Mouse (Mus musculus) stomach, embryonic 15.5 days (tissue): ENCODE results near the gene Thtpa. TPM values are rescaled to one million over a fixed set of nuclear protein-coding genes. Genes with fewer than 3 reads are reported as not detected.

Source experiments
- ATAC-seq: fragments of 200-750 bp; cut with Nextera tagmentation; 2 replicates; pipeline ENCODE4 v1.8.0; 2017; ENCODE audit warnings: low read depth, moderate number of reproducible peaks, moderate TSS enrichment; ENCODE audit not compliant: insufficient read depth, low FRiP score
- H3K27ac ChIP-seq: fragments of 300-500 bp; sonication (generic); 2 replicates; pipeline ENCODE4 v1.5.1; 2015; ENCODE audit warnings: mild to moderate bottlenecking, inconsistent platforms
- H3K27me3 ChIP-seq: fragments of 300-500 bp; sonication (generic); replicated peaks from 2 replicates; pipeline ENCODE4 v1.6.1; 2015; ENCODE audit warnings: inconsistent platforms
- H3K36me3 ChIP-seq: fragments of 300-500 bp; sonication (generic); 2 replicates; pipeline ENCODE4 v1.6.1; 2015; ENCODE audit warnings: inconsistent platforms
- H3K4me1 ChIP-seq: fragments of 300-500 bp; sonication (generic); 2 replicates; pipeline ENCODE4 v1.6.1; 2015; ENCODE audit warnings: inconsistent platforms
- H3K4me2 ChIP-seq: fragments of 300-500 bp; sonication (generic); 2 replicates; pipeline ENCODE4 v1.6.1; 2015; ENCODE audit warnings: mild to moderate bottlenecking, inconsistent platforms
- H3K4me3 ChIP-seq: fragments of 300-500 bp; sonication (generic); replicated peaks from 2 replicates; pipeline ENCODE4 v1.5.1; 2015; ENCODE audit warnings: inconsistent platforms
- H3K9ac ChIP-seq: fragments of 300-500 bp; sonication (generic); 2 replicates; pipeline ENCODE4 v1.6.1; 2015; ENCODE audit warnings: inconsistent platforms
- H3K9me3 ChIP-seq: fragments of 300-500 bp; sonication (generic); 2 replicates; pipeline ENCODE4 v1.6.1; 2016; ENCODE audit warnings: inconsistent platforms
- WGBS: fragments of 180-500 bp; shearing (Covaris S2); methylation state at CpG from one replicate; pipeline ENCODE4 v1.1.7; 2015; 5-methylcytosine and 5-hydroxymethylcytosine counted together
- polyA plus RNA-seq: library from polyadenylated mRNA; unstranded; fragments of >200 nt; fragmentation: Nextera tagmentation; extraction: Ambion mirVana; gene quantifications from 2 replicates; pipeline ENCODE4 v1.2.1, GENCODE M21; 2015

Thtpa gene
- polyA plus RNA-seq, 1 experiment from 2014 or later: 19.4 TPM

DNA sequence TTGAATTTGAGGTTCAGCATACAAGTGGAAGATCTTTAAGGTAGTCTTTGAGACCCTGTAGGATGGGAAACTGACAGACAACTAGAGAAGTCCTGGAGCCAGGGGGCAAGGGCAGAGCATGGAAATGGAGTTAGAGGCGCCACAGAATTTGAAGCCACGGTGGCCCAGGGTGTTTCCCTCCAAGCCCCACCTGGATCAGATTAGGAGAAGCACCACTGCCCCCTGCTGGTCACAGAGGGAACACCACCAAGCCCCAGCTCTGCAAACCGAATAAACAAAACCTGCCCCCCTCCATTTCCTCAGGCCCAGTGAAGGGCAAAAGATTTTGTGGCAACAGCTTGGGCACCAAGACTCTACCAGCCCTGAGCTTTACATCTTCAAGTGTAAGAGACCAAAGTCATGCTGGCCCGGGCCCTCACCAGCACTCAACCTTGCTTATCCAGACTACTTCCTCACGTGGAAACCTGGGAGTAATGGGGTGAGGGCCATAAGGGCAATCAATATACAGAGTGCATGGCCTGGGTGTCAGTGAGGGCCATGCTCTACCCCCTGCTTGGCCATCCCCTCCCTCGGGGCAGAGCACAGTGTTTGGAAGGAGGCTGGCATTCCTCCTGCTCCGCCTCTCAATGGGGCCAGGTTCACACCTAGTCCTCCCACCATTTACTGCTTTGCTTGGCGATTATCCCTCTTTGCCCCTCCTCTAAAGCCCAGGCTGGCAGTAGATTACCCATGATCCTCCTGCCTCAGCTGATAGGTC is 15.2 kb upstream of the Thtpa start:
- Histone ChIP-seq H3K9me3 (no peaks in the 10 kb centered on the region), H3K36me3 (no peaks in the 10 kb centered on the region), H3K9ac (no peak overlapping the region), H3K27me3 (no peaks in the 10 kb centered on the region), H3K4me3 (no peak overlapping the region), H3K4me2 (peak overlapping the region; percentile 40), H3K4me1 (peaks cover 17% of the 10 kb centered on the region), H3K27ac (no peak overlapping the region)
- WGBS: 21% methylated on average over 8 of the region's 8 CpGs
- ATAC-seq: 0 out of 2 replicates have a peak, but pooled peaks have one; percentile 28

DNA sequence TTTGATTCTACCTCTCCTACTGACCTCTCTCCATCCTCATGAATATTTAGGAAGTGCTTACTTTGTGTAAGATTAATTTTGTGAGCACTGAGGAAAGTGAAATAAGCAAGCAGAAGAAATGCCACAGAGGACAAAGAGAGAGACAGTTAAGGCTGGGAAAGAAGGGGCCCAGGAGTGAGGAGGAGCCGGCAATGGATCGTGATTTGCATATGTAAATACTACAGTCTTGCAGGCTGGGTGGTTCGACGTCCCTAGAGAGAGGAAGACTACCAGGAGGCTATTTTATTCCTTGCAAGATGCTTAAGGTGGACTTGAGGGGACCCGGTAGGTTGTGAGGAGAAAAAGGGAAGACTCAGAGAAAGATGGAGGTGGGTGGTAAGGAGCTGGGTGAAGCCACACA is 13.5 kb upstream of the Thtpa start:
- Histone ChIP-seq H3K27ac (no peak overlapping the region), H3K9ac (no peak overlapping the region), H3K4me2 (no peak overlapping the region), H3K4me1 (peaks cover 17% of the 10 kb centered on the region), H3K4me3 (no peak overlapping the region), H3K27me3 (no peaks in the 10 kb centered on the region), H3K9me3 (no peaks in the 10 kb centered on the region), H3K36me3 (no peaks in the 10 kb centered on the region)
- WGBS: 42% methylated on average over 5 of the region's 5 CpGs
- no peak for ATAC-seq

DNA sequence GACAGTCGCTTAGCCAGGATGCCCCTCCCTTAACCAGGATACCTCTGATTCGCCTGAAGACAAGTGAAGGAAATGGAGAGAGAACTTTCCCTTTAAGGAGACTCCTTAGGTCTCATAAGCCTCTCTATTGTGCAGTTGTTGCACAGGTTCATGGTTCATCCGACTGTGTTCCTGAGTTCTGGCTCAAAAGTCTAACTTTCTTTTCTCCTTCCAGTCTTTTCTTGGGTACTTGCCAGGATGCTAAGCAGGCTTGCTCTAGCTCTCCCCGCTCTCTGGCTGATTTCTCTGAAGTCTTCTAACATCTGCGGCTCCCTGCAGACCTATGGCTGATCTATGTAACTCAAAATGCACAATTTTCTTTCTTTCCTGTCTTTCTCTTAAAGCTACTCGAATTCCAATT is 11.1 kb upstream of the Thtpa start:
- Histone ChIP-seq H3K36me3 (no peaks in the 10 kb centered on the region), H3K4me1 (peaks cover 12% of the 10 kb centered on the region), H3K27me3 (no peaks in the 10 kb centered on the region), H3K9me3 (no peaks in the 10 kb centered on the region), H3K9ac (no peak overlapping the region), H3K27ac (0 out of 2 replicates have a peak overlapping the region, but pooled peaks have one; percentile 21), H3K4me3 (no peak overlapping the region), H3K4me2 (no peak overlapping the region)
- no peak for ATAC-seq
- 57% methylated on average over 6 of the region's 6 CpGs for WGBS

DNA sequence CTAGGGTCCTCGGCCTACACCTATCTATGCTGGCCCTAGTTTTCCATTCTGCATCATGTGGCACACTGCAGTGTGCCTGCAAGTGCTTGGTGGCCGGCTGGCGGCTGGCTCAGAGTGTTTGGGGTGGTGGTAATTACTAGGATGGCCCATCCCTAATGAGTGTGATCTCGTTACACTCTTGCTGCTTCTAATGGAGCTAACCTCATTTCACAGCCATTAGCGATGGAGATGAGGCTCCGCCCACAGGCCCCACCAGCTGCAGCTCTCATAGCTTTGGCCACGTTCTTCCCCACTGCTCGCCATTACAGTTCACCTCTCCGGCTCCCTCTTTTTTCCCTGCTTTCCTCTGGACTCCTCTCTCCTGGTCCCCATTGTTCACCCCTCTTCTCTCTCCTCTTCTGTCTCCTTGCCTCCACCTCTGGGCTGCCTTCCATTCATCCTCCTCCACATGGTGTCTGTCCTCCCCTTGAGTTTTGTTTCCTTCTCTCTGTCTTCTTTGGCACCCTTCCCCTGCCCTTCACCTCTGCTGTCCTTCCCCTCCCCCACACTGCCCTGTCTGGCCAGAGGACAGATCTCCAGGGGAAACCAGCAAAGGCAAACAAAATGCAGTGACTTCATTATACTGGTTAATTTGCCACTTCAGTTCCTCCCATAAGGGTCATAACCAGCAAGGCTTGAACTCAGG is 9.1 kb upstream of the Thtpa start:
- 54% methylated on average over 9 of the region's 9 CpGs for WGBS
- Histone ChIP-seq H3K4me2 (no peak overlapping the region), H3K9me3 (no peaks in the 10 kb centered on the region), H3K36me3 (no peaks in the 10 kb centered on the region), H3K4me3 (no peak overlapping the region), H3K9ac (no peak overlapping the region), H3K4me1 (no peaks in the 10 kb centered on the region), H3K27ac (no peak overlapping the region), H3K27me3 (no peaks in the 10 kb centered on the region)
- peak; percentile 44; the same call in 1 of the 2 replicates for ATAC-seq

DNA sequence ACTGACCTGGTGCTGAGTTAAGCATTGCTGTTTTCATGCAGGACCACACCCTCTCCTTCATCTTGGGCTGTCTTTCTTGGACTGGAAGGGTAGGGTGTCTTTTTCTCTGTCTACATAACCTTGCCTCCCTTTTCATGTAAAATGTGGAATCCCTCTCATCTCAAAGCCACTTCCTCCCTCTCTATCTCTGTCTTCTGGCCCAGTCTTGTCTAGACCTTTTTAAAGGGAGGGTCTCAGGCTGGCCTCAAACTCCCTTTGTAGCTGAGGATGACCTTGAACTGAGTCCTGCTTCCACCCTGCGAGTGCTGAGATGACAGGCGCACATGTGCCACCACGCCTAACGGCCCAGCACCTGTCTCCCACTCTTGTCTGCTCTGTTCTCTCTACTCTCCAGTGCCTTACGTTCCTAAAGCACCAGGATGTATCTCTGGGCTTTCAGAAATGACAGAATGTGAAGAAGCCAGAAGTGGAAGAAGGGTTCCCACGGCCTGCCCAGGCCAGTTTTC is 8.5 kb upstream of the Thtpa start:
- Histone ChIP-seq H3K9ac (no peak overlapping the region), H3K9me3 (no peaks in the 10 kb centered on the region), H3K4me2 (no peak overlapping the region), H3K4me1 (peaks cover 2% of the 10 kb centered on the region; the same call in 1 of the 2 replicates), H3K36me3 (no peaks in the 10 kb centered on the region), H3K27ac (no peak overlapping the region), H3K4me3 (no peak overlapping the region), H3K27me3 (no peaks in the 10 kb centered on the region)
- WGBS: 84% methylated on average over 6 of the region's 6 CpGs
- no peak for ATAC-seq

DNA sequence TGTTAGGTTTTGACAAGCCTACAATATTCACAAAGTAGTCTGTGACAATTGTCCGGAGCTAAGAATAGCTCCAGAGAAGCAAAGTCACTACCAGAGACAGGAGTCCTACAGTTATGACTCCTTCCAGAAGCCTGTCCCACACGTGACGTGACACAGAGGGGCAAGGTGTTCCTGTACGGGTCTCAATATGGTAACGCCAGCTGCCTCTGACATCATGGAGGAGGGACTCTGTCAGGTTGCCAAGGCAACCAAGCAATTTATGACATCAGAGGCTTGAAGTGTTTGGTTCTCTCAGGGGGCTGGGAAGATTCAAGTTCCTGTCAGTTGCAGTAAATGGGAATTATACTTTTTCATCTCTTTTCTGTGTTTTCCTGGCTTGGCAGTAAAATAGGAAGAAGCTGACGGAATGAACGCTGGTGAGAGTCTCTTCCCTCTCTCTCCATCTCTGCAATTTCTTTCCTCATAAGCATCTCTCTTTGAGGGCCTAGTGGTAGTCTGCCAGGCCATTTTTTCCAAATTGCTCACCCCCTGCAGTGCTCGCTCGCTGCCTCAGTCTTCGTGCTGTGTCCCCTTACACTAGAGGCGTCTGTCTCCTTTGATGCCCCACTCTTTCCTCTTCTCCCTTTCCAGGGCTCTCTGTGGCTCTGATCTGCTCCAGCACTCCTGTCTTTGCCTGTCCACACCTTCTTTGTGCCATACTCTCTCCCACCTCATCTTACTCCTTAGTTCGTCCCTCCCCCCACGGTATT is 5.2 kb upstream of the Thtpa start:
- Histone ChIP-seq H3K27ac (no peak overlapping the region), H3K4me2 (no peak overlapping the region)
- ATAC-seq: no peak

DNA sequence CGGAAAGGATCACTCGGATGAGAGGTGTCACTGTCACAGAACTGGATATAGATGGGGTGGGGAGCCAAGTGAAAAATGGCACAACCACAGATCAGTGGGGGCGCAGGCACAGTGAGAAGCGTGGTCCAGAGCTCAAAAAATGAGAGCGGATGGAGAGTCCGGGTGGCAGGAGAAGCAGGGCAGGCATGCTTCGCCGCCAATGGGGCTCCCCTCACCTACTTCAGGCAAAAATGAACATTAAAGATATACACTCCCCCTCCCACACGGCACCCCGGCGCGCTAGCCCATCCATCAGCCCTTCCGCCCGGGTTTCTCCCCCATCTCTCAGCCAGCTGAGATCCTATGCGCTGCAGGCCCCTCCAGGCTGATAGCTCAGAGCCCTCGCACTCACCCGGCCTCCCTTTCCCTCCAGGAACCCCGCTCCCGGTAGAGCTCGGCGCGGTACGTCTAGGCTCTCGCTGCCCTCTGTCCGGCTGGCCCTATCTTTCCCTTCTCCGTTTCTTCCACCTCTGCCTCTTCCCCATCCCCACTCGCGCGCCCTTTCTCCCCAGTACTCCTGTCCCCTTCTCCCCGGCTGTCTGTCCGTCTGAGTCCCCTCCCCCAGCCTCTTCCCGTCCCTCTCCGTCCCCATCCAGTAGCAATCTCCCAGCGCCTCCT is 3.2 kb upstream of the Thtpa start:
- H3K9ac ChIP-seq: peak overlapping the region; percentile 25; the same call in 1 of the 2 replicates
- H3K4me1 ChIP-seq: peaks cover 22% of the 10 kb centered on the region
- H3K4me3 ChIP-seq: peak overlapping the region; percentile 60
- H3K36me3 ChIP-seq: no peaks in the 10 kb centered on the region
- ATAC-seq: no peak
- H3K9me3 ChIP-seq: no peaks in the 10 kb centered on the region
- H3K27me3 ChIP-seq: no peaks in the 10 kb centered on the region
- peak overlapping the region; percentile 77 for H3K27ac ChIP-seq
- H3K4me2 ChIP-seq: peak overlapping the region; percentile 81
- WGBS: 6% methylated on average over 34 of the region's 34 CpGs

More for the DNA sequence above, 5.2 kb upstream of the Thtpa start:
- H3K9ac ChIP-seq: no peak overlapping the region
- no peak overlapping the region for H3K4me3 ChIP-seq
- H3K27me3 ChIP-seq: no peaks in the 10 kb centered on the region
- WGBS: 60% methylated on average over 13 of the region's 13 CpGs
- no peaks in the 10 kb centered on the region for H3K9me3 ChIP-seq
- H3K4me1 ChIP-seq: peaks cover 11% of the 10 kb centered on the region; the same call in 1 of the 2 replicates
- no peaks in the 10 kb centered on the region for H3K36me3 ChIP-seq

DNA sequence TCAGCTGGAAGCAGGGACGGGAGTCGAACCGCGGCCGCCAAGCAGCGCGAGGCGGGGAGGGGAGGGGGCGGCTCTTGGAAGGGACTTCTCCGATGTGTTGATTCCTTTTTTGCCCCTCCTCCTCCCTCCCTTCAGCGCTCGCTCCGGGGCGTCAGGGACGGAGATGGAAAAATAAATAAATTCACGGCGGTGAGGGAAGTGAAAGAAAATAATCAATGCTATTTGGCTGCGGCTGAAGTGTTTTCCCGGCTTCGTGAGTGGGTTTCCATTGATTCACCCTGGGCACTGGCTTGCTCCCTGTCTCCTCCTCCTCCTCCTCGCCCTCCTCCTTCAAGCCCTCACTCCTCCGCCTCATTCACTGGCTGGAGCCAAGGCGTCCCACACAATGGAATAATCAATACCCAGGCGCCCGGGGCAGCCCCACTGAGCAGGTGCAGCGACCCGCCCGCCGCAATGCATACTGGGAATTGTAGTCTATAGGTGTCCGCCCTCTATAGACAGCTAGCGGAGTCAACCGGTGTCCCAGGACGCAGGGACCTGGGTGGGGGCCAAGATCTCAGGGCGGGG is 2.5 kb upstream of the Thtpa start, which contains the start of gene Zfhx2:
Gene Zfhx2, minus strand, starts transcription at position 314 of the 567 bp plus-strand sequence.
- Histone ChIP-seq H3K4me2 (peak within 1 kb of the TSS; percentile 81), H3K27ac (peak within 1 kb of the TSS; percentile 77), H3K27me3 (no peaks in the 10 kb centered on the region), H3K9me3 (no peaks in the 10 kb centered on the region), H3K4me1 (peaks cover 26% of the 10 kb centered on the region), H3K36me3 (no peaks in the 10 kb centered on the region), H3K4me3 (peak within 1 kb of the TSS; percentile 60), H3K9ac (peak within 1 kb of the TSS; percentile 25; the same call in 1 of the 2 replicates)
- under 1% methylated on average over 34 of the region's 34 CpGs for WGBS
- ATAC-seq: peak; percentile 92

DNA sequence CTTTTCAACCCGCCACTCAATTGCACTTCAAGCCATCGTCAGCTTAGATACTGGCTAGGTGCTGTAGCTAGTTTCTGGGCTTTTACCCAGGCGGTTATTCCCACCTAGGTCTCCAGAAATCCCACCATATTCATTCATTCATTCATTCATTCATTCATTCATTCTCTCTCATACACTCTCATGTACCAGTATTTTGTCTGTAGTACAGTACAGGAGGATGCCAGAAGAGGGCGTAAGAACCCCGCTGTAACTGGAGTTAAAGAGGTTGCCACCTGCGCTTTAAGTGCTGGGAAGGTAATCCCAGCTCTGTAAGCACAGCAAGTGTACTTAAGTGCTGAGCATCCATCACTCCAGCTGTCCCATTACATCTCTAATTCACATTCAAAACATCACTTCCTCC is 657 bp upstream of the Thtpa start:
- WGBS: 37% methylated on average over 6 of the region's 6 CpGs
- Histone ChIP-seq H3K4me1 (peaks cover 30% of the 10 kb centered on the region), H3K4me2 (peak overlapping the region; percentile 72; the same call in 1 of the 2 replicates), H3K9ac (no peak overlapping the region), H3K27me3 (no peaks in the 10 kb centered on the region), H3K27ac (no peak overlapping the region), H3K4me3 (peak overlapping the region; percentile 75; the same call in 1 of the 2 replicates), H3K36me3 (no peaks in the 10 kb centered on the region), H3K9me3 (no peaks in the 10 kb centered on the region)
- no peak for ATAC-seq

DNA sequence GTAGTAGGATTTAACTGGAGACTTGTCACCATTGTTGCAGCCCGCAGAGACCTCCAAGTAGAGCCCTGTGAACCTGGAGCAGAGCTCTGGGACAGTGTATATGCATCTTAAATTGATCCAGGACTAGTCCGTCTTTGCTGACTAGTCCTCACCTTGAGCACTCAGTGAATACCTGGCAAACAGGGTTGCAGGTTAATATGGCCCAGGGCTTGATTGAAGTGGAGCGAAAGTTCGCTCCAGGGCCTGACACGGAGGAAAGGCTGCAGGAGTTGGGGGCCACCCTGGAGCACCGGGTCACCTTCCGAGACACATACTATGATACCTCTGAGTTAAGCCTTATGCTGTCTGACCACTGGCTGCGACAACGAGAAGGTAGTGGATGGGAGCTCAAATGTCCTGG is 679 bp downstream of the Thtpa start:
- peak overlapping the region; percentile 75 for H3K4me3 ChIP-seq
- H3K9ac ChIP-seq: peak overlapping the region; percentile 59
- peaks cover 30% of the 10 kb centered on the region for H3K4me1 ChIP-seq
- peak overlapping the region; percentile 72 for H3K4me2 ChIP-seq
- WGBS: 51% methylated on average over 9 of the region's 9 CpGs
- H3K27ac ChIP-seq: peak overlapping the region; percentile 76
- no peaks in the 10 kb centered on the region for H3K36me3 ChIP-seq
- H3K9me3 ChIP-seq: no peaks in the 10 kb centered on the region
- H3K27me3 ChIP-seq: no peaks in the 10 kb centered on the region
- ATAC-seq: no peak

DNA sequence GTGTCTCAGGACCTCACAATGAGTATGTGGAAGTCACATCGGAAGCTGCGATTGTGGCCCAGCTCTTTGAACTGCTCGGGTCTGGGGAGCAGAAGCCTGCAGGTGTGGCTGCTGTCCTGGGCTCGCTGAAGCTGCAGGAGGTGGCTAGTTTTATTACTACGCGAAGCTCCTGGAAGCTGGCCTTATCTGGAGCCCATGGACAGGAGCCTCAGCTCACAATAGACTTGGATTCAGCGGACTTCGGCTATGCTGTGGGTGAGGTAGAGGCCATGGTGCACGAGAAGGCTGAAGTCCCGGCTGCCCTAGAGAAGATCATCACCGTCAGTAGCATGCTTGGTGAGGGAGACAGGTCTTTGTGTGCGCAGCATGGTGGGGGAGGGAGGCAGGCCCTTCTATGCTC is 1.1 kb downstream of the Thtpa start:
- Histone ChIP-seq H3K4me2 (peak overlapping the region; percentile 72), H3K9ac (peak overlapping the region; percentile 59; the same call in 1 of the 2 replicates), H3K4me3 (peak overlapping the region; percentile 75), H3K4me1 (peaks cover 30% of the 10 kb centered on the region), H3K27me3 (no peaks in the 10 kb centered on the region), H3K9me3 (no peaks in the 10 kb centered on the region), H3K36me3 (peaks cover 3% of the 10 kb centered on the region; the same call in 1 of the 2 replicates), H3K27ac (0 out of 2 replicates have a peak overlapping the region, but pooled peaks have one; percentile 3)
- WGBS: 52% methylated on average over 12 of the region's 12 CpGs
- no peak for ATAC-seq
